Mouse (Mus musculus): Measurements from ENCODE around the gene Ppp4r4. TPM values are rescaled to one million over a fixed set of nuclear protein-coding genes. Genes with fewer than 3 reads are reported as not detected.
"Not testable (repeated sequence)": the region's sequence is repeated elsewhere in the genome, so short reads cannot be mapped to it uniquely, and the experiment has no call there.

Ppp4r4 gene
- polyA plus RNA-seq, 1 experiment, result 2.9 TPM

DNA sequence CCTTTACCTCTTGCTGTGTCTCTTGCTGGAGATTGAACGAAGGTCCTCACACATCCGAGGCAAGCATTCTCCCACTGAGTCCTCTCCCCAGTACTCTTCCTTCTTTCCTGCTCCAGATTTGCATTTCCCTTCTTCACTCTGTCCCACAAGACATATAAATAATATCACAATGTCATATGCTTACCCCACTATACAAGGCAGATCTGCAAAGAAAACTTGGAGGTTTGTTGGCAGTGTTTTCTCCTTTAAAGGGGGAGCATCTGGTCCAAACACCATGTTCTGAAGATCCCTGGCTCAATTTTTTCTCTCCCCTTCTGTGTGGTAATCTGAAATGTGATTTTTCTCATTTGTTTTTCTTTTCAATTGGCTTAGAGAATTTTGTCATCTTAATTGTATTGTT lies 102.3 kb downstream of the Ppp4r4 start:
- DNase-seq (ENCODE audit: low spot score), result no peak

DNA sequence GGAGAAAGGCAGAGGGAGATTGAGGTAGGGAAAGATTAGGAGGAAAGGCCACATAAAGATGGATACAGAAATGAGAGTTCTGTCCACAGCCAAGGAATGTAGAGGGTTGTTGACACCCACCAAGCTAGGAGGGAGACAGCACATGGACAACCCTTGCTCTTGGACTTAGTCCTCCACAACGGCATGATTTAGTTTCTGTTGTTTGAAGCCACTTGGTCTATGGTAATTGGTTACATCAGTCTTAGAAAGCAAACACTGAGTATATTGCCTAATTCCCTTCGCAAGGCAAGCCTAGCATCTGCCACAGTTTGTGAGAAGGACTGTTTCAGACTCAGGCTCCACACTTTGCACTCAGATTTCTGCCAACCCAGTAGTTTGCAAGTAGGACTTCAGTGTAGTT lies 103.8 kb downstream of the Ppp4r4 start:
- no peak for DNase-seq (ENCODE audit: low spot score)

DNA sequence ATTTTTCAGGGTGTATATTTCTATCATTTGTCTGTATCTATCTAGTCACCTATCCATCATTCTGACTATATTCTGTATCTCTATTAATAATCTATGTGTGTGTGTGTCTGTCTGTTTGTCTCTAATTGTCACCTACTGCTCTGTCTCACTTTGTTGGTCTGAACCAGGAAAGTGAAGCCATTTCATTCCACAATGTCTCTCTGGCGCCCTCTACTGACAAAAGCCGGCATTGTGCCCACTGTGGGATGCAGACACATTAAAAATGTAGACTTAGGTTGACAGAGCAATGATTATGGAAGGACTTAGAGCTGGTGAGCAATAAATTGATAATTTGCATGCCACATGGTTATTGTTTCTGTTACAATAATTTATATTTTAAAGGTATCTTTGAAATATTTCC lies 111.3 kb downstream of the Ppp4r4 start:
- DNase-seq (ENCODE audit: low spot score), result peak; percentile 72

DNA sequence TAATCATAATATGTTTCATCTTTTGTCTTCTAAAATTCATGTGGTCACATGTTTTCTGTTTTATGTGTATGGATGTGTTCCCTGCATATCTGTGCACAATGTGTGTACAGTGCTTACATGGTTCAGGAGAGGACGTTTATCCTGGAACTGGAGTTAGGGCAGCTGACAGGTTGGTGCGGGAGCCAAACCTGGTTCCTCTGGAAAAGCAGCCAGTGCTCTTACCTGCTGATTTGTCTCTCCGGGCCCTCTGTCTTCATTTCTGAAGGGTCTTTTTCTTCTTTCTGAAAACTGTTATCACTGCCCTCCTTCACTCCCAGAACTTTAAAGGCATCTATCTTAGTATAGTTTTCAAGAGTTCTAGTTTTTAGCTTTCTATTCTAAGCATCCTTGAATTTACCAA lies 111.7 kb downstream of the Ppp4r4 start:
- no peak for DNase-seq (ENCODE audit: low spot score)

DNA sequence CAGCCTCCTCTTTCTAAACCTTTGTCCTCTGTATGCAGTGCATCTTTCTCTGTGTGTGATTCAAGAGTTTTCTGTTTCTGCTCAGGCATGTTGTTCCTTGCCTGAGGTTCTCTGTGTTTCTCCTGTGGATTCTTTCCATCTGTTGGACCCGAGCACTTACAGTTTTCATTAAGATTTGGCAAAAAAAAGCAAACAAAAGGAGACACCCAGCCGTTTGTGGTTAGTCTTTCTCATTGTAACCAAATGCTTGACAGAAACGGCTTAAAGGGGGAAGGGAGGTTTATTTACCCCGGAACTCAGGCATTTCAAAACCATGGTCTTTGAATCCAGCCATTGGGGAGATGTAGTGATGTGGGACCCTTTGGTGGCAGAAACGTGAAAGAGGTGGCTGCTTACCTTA lies 112.5 kb downstream of the Ppp4r4 start:
- DNase-seq (ENCODE audit: low spot score), result no peak

DNA sequence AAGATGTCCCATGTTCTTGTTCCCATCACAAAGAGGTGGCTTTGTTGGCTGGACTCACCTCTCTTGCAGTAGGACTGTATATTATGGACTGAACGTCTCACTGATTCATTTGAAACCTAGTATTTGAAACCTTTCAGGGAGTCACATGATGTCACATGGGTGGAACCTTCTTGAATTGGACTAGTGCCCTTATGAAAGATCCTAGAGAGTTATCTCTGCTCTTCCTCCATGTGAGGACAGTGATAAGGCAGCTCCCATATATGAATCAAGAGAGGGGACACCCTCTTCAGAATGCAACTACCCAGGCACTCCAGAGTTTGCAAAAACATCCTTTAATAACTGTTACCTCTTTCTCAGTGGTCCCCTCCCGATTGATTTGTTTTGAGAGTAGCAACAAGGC lies 114.2 kb downstream of the Ppp4r4 start:
- DNase-seq (ENCODE audit: low spot score), result no peak

DNA sequence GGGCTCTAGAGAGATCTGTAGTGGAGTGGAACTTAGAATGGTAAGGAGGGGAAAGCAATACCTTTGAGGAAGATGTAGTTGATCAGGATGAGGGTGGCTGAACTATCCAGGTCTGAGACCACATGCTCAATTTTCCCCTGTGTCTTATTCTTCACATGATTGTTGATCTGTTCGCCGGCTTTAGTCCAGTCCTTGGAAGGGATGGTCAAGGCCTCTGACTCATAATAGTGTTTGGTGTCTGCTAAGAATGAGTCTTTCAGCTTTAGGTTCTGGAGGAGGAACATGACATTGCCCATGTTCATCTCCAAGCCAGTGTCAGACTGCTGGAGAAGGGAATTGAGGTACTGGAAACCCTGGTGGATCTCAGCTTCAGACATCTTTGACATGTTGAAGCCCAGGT lies 121.8 kb downstream of the Ppp4r4 start:
- no peak for DNase-seq (ENCODE audit: low spot score)

DNA sequence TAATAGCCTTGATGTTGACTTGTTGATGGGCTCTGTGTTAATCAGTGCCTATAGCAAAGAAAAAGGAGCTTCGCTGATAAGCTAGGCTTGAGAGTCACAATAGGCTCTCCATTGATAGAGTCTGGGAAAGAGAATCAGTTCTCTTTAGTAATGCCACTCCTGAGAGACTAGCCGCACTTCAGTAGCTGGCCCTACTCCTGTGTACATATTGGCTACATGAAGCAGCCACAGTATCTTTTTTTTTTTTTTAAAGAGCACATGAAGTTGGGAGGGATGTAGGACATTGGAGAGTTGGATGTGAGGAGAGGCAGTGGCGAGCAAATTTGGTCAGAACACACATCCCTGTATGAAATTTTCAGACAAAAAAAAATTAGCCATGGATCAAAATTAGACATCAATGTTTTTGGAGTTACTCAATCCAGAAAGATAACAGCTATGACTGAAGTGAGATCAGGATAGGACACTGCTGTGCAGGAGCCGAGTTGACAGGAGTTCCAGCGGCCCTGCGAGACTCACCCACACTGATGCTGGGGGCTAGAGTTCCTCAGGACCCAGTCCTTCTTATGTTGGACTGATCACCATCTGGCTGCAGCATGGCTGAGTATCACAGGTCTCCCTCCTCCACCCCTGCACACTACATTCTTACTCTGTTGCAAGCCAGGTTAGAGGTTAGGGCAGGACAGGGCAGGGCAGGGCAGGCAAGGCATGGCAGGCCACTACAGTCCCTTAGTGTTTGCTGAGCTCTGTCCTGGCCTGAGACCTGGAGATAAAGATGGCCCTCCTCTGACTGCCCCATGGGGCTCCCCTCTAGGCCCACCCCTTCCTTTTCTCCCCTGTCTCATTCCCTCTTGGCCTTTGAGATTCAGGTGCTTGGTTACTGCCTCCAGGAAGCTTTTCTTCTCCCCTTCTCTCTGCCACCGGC lies 123.3 kb downstream of the Ppp4r4 start:
- no peak for DNase-seq (ENCODE audit: low spot score)

DNA sequence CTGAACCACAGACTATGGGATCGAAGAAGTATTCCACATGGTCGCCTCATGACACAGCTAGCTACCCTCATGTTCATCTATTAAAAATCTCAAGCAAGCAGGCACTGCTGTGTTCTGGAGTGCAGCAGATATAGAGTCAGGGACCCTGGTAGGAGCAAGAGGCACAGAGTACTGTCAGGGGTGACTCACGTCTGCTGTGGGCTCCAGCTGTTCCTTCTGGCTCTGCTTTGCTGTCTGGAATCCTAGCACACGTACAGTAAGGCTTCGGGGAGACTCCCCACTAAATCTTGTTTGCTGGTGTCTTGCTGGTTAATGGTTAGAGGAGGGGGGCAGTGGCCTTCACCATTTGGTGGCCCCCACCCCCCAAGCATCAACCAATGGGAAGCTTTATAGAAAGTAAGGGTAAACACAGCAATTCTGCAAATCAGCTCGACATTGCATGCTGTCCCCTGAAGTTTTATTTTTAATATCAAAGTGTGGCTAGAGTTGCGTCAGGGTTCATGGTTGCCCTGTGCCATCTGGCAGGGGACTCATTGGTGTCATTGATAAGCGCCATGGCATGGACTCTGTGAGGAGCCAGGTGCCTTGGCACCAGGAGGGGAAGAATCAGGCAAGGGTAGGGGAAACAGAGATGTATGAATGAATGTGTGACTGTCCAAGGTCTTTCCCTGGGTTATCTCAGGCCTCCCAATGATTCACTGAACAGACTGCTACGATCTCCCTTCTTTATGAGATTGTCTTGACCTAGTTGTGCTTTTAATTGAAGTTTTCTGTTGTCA lies 125.0 kb downstream of the Ppp4r4 start, which contains the start of gene Serpina6:
Gene Serpina6 (minus strand): TSS at position 365 of the 779 bp plus-strand sequence.
- DNase-seq (ENCODE audit: low spot score), result no peak

DNA sequence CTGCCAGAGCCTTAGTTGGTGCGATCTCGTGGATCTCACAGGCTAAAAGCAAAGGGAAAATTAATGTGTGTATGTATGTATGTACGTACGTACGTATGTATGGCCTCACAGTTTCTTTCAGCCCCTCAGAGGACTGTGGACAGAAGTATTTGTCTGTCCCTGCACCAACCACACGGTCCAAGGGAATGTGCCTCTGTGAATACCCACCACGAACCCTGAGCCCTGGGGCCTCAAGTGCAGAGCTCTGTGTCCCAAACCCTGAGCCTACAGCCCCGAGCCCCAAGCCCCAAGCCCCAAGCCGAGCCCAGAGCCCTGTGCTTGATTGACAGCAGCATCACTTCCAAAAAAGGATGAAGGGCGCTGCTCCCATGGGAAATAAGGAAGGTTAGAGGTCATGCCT lies 125.9 kb downstream of the Ppp4r4 start:
- DNase-seq (ENCODE audit: low spot score), result no peak

DNA sequence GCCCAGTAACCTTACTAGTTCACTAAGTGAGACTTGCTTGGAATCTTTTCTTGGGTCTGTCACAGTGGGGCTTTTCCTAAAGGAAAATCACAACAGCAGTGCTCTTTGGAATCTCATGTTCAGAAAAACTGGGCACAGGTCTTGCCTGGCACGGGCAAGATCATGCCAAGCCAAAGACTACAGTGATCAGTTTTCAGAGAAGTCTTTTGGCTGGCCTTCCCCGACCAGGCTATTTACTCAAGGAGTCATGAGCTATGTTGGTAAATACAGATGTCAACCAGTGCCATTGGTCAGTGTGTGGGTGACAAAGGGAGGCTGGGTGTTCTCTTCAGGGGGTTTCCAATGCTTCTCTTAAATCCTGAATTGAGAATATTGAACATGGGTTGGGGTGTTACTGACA lies 127.1 kb downstream of the Ppp4r4 start:
- DNase-seq (ENCODE audit: low spot score), result no peak

DNA sequence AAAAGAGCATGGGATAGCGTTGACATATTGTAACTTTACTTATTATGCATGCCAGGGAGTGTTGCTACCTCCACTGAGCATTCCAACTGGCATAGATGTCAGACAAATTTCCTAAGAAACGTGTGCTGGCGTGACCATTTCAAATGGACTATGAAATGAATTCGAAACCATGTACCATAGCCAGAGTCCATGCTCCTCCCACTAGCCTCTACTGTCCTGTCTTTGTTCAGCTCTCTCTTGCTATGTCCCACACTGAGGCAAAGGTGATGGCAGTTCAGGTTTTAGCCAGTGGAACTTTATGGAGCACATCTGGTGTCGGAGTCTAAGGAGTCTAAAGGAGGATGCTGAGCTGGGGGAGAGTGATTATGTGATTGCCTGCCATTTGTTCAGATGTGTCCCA lies 128.0 kb downstream of the Ppp4r4 start:
- no peak for DNase-seq (ENCODE audit: low spot score)

DNA sequence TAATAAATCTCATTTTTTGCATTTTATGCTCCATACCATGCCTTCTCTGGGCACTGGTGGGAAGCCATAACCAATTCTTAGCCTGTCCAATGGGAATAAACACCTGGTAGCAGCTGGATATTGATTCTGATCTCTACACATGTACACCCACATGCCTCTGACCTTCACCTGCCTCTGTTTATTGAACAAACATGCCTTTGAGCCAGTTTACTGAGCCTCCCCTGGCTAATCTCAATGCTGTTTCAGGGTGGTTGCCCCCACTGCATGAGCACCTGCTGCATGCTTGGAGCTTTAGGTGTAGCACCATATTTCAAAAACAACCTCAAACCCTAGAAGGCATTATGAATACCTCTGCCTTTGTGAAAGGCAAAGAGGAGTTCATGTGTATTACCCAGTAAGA lies 130.0 kb downstream of the Ppp4r4 start:
- DNase-seq (ENCODE audit: low spot score), result not testable (repeated sequence)

Other genes with a start within 250 kb of the Ppp4r4 start
- not detected in 2 replicates for gene Fam181a, start 221.3 kb upstream of the Ppp4r4 start, polyA plus RNA-seq (2012; rRNA removed)
- gene Asb2, start 176.3 kb upstream of the Ppp4r4 start, polyA plus RNA-seq (2012; rRNA removed), result 46.8 and 55.6 TPM in 2 replicates
- gene Otub2, start 143.6 kb upstream of the Ppp4r4 start, polyA plus RNA-seq (2012; rRNA removed), result 10.8 and 12.5 TPM in 2 replicates
- gene 9330161L09Rik, start 124.5 kb upstream of the Ppp4r4 start, polyA plus RNA-seq (2012; rRNA removed), result 0.49 and 0.59 TPM in 2 replicates
- gene Ddx24, start 106.5 kb upstream of the Ppp4r4 start, polyA plus RNA-seq (2012; rRNA removed), result 59.5 and 69.6 TPM in 2 replicates
- 201 and 267 TPM in 2 replicates for gene Ifi27, start 98.1 kb upstream of the Ppp4r4 start, polyA plus RNA-seq (2012; rRNA removed)
- gene Ifi27l2a, start 88.6 kb upstream of the Ppp4r4 start, polyA plus RNA-seq (2012; rRNA removed), result 417 and 461 TPM in 2 replicates
- gene Ifi27l2b, start 75.1 kb upstream of the Ppp4r4 start, polyA plus RNA-seq (2012; rRNA removed), result 0.57 and 0.78 TPM in 2 replicates
- not detected in 2 replicates for gene Serpina10, start 99.2 kb downstream of the Ppp4r4 start, polyA plus RNA-seq (2012; rRNA removed)
- not detected in 2 replicates for gene Serpina6, start 124.9 kb downstream of the Ppp4r4 start, polyA plus RNA-seq (2012; rRNA removed)
- not detected in 2 replicates for gene Serpina16, start 143.9 kb downstream of the Ppp4r4 start, polyA plus RNA-seq (2012; rRNA removed)
- not detected in 2 replicates for gene Serpina1f, start 163.2 kb downstream of the Ppp4r4 start, polyA plus RNA-seq (2012; rRNA removed)
- gene Serpina1d, start 241.3 kb downstream of the Ppp4r4 start, polyA plus RNA-seq (2012; rRNA removed), result not detected in 2 replicates

Data from urinary bladder, adult 2 months (tissue).